Mouse (Mus musculus): ENCODE data around the gene Uckl1.

DNA sequence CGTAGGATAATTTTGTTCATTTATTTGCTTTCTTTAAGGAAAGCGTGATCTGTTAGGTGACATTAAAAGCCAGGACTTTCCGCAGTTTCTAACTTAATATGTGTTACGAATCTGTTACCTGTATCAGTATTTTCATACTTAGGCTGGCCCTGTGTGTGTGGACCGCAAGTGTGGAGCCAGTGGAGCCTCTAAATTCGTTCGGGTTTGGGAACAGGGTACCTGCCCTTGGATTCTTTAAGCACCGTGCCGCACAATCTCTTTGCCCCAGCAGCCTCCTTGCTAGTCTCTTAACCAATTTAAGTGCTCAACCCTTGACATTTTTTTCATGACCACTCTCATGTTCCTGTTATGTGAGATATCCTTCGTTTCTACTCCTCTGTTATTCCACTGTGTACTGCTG is 63.2 kb downstream of the Uckl1 start:
- TF ChIP-seq CTCF (IDR thresholded peaks at IDR 0.05; ENCODE audit: borderline replicate concordance, insufficient read depth, low read length) (no peak), POLR2A (IDR thresholded peaks at IDR 0.05; ENCODE audit: low read depth, low read length) (no peak)

Data from embryonic fibroblast, embryonic 13.5 days (primary cell).